Mouse (Mus musculus): ENCODE results near the gene Car10. TPM values are rescaled to one million over a fixed set of nuclear protein-coding genes. Genes with fewer than 3 reads are reported as not detected.

Car10 gene
- not detected in 2 replicates for polyA plus RNA-seq (2012; ENCODE audit: insufficient read depth, insufficient read length, missing spikeins)

DNA sequence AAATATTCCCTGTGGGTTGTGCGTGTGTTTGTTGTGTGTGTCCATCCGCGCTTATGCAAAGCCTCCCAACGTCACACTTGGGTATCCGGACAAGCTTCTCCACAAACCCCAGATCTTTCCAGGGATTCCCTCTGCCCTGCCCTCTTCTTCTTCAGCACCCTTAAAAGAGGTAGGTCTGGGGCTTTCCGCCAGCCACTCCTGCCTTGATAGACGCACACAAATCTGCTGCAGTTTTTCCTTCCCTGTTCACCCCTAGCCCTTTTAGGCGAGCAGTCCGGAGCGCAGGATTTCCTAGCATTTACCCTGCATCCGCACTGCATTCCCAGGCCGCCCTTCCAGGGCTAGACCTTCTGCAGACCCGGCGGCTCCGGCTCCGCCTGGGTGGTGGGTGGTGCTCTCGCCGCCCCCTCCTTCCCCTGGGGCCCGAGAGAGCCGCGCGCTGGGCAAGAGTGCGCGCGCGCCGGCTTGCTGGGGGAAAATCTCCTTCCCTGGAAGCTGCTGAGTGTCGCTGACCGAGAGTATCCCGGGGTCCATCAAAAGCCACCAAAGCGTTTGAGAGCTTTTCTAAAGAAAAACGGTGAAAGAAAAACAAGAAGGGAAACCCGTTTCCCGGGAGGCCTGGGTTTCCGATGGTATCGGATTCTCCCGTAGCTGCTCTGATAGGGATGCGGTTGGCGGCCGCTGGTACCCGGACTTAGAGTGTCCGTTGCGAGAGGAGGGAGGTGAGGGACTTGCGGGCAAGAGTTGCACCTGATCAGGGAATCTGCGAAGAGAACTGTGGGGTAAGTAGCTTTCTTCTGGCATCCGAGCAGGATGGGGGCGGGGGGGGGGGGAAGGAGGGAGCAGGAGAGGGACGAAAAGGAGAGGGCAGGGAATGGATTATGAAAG is at the start of gene Car10:
Car10 (plus strand) TSS at position 88 of the 888 bp plus-strand sequence.
- Histone ChIP-seq H3K4me1 (ENCODE audit: control insufficient read depth, insufficient read depth, low read length) (no peaks in the 10 kb centered on the region), H3K4me3 (ENCODE audit: insufficient read depth, low read length) (no peak within 1 kb of the TSS), H3K27ac (ENCODE audit: insufficient read depth, low read depth, low read length) (no peak within 1 kb of the TSS)
- TF ChIP-seq CTCF (IDR thresholded peaks at IDR 0.05; ENCODE audit: low read depth, low read length) (no peak), POLR2A (IDR thresholded peaks at IDR 0.05; ENCODE audit: borderline replicate concordance, low read depth, low read length) (no peak)

DNA sequence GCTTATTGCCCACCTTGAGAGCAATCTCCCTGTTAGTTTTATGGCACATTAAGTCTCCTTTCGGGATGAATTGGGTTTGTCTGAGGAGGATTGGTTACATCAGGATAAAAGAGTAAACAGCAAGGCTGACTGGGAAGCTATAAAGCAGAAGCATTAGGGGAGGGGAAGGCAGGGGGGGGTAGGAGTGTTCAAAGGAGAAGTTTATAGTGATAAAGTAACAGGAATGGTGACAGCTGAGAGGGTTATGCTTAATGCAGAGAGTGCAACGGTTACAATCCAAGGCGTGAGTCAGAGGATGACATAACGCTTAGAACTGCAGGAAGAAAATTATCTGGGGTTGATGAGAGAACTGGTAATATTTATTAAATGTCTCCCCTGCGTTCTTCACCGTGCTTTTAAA is 32.8 kb upstream of the Car10 start:
- H3K27ac ChIP-seq (ENCODE audit: insufficient read depth, low read depth, low read length): no peak overlapping the region
- H3K4me1 ChIP-seq (ENCODE audit: control insufficient read depth, insufficient read depth, low read length): no peaks in the 10 kb centered on the region
- TF ChIP-seq POLR2A (IDR thresholded peaks at IDR 0.05; ENCODE audit: borderline replicate concordance, low read depth, low read length) (no peak), CTCF (IDR thresholded peaks at IDR 0.05; ENCODE audit: low read depth, low read length) (no peak)
- no peak overlapping the region for H3K4me3 ChIP-seq (ENCODE audit: insufficient read depth, low read length)

DNA sequence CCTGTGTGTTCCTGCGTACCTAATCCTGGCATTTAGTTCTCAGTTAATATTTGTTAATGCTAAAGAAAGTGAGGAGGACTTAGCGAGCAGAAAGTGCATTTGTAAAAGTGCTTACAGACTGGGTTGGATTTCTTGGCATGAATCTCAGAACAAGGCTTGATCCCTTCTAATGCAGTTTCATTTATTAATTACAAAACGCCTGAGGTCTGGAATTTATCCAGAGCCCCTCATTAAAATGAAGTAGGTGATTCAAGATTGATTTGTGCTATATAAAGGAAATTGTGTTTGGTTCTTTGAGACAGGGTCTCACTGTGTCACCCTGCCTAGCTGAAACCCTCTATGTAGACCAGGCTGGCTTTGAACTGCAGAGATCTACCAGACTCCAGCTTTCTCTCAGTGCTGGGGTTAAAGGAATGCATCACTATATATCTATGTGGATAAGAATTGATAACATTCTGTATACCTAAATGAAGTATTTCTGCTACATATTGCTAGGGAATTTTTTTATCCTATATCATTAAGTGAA is 32.1 kb upstream of the Car10 start:
- TF ChIP-seq POLR2A (IDR thresholded peaks at IDR 0.05; ENCODE audit: borderline replicate concordance, low read depth, low read length): no peak
- TF ChIP-seq CTCF (IDR thresholded peaks at IDR 0.05; ENCODE audit: low read depth, low read length): no peak
- Histone ChIP-seq H3K4me1 (ENCODE audit: control insufficient read depth, insufficient read depth, low read length) (no peaks in the 10 kb centered on the region), H3K27ac (ENCODE audit: insufficient read depth, low read depth, low read length) (no peak overlapping the region), H3K4me3 (ENCODE audit: insufficient read depth, low read length) (no peak overlapping the region)

DNA sequence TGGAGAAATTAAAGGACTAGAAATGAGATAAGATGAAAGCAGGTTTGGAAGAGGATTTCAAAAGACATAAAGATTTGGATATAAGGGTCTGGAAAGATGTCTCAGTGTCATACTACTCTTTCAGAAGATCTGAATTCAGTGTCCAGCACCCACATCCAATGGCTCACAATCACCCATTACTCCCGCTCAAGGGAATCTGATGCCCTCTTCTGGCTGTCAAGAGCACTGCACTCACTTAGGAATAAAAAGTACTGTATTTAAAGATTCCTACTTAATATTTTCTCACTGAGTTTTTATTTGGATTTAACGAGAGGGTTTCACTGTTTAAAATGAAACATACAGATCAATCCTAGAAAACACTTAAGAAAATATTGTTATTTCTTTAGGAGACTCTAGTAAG is 2.2 kb upstream of the Car10 start:
- Histone ChIP-seq H3K4me1 (ENCODE audit: control insufficient read depth, insufficient read depth, low read length) (no peaks in the 10 kb centered on the region), H3K27ac (ENCODE audit: insufficient read depth, low read depth, low read length) (no peak overlapping the region), H3K4me3 (ENCODE audit: insufficient read depth, low read length) (no peak overlapping the region)
- TF ChIP-seq POLR2A (IDR thresholded peaks at IDR 0.05; ENCODE audit: borderline replicate concordance, low read depth, low read length) (no peak), CTCF (IDR thresholded peaks at IDR 0.05; ENCODE audit: low read depth, low read length) (no peak)

DNA sequence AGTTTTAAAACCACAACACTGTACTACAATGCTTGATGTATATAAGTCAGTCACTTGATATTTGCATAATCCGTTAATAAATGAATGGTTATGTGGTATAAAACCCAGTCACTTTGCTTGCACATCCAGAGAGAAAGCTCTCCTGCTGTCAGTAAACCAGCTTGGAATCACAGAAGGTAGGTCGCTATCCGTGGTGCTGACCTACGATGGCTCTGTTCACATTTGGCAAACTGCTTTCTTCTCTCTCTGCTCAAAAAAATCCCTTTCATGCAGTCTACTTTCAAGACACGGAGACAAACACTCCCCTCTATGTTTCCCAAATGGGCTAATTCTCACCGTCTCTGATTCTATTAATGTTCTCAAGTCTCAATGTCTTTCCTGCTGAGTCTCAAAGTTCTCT is 827 bp upstream of the Car10 start:
- no peak for TF ChIP-seq CTCF (IDR thresholded peaks at IDR 0.05; ENCODE audit: low read depth, low read length)
- TF ChIP-seq POLR2A (IDR thresholded peaks at IDR 0.05; ENCODE audit: borderline replicate concordance, low read depth, low read length): no peak
- Histone ChIP-seq H3K27ac (ENCODE audit: insufficient read depth, low read depth, low read length) (no peak overlapping the region), H3K4me3 (ENCODE audit: insufficient read depth, low read length) (no peak overlapping the region), H3K4me1 (ENCODE audit: control insufficient read depth, insufficient read depth, low read length) (no peaks in the 10 kb centered on the region)

DNA sequence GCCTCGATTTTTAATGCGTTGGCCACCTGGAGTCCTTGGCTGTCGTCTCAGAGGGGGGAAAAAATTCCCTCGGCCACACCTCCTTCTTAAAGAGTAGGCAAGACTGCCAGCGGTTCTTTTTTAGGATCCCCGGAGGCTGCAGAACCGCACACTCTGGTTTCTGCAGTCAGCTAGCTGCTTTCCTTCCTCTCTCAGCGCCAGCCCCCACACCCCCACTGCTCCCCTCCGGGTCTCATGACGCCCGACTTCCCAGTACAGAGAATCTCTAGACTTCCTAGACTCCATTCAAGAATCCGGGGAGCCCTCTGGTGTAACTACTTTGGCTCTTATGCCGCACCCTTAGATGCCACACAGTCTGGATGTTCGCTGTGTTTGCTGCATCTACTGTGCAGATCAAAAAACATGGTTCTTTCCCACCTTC is 387 bp upstream of the Car10 start:
- Histone ChIP-seq H3K4me3 (ENCODE audit: insufficient read depth, low read length) (no peak overlapping the region), H3K4me1 (ENCODE audit: control insufficient read depth, insufficient read depth, low read length) (no peaks in the 10 kb centered on the region), H3K27ac (ENCODE audit: insufficient read depth, low read depth, low read length) (no peak overlapping the region)
- no peak for TF ChIP-seq POLR2A (IDR thresholded peaks at IDR 0.05; ENCODE audit: borderline replicate concordance, low read depth, low read length)
- no peak for TF ChIP-seq CTCF (IDR thresholded peaks at IDR 0.05; ENCODE audit: low read depth, low read length)

DNA sequence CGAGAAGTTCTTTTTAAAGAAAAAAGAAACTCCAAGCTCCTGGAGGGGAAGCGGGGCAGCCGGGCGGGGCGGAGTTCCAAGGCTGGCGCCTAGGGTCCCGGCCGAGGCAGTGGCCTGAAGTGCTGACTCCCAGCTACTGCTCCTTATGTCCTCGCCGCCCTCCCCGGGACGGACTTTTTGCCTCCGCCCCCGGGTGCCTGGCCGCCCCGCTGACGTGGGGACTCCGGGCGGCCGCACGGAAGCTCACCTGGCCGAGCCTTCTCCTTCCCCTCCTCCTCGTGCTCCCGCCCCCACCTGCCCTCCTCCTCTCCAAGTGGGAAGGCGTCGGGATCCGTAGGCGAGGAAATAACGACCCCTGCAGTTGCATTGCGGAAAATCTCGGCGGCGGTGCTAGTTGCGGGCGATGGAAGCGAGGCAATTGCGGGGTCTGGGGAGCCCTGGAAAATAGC is 1.1 kb downstream of the Car10 start:
- H3K4me3 ChIP-seq (ENCODE audit: insufficient read depth, low read length): no peak overlapping the region
- no peaks in the 10 kb centered on the region for H3K4me1 ChIP-seq (ENCODE audit: control insufficient read depth, insufficient read depth, low read length)
- no peak for TF ChIP-seq POLR2A (IDR thresholded peaks at IDR 0.05; ENCODE audit: borderline replicate concordance, low read depth, low read length)
- no peak for TF ChIP-seq CTCF (IDR thresholded peaks at IDR 0.05; ENCODE audit: low read depth, low read length)
- H3K27ac ChIP-seq (ENCODE audit: insufficient read depth, low read depth, low read length): no peak overlapping the region

DNA sequence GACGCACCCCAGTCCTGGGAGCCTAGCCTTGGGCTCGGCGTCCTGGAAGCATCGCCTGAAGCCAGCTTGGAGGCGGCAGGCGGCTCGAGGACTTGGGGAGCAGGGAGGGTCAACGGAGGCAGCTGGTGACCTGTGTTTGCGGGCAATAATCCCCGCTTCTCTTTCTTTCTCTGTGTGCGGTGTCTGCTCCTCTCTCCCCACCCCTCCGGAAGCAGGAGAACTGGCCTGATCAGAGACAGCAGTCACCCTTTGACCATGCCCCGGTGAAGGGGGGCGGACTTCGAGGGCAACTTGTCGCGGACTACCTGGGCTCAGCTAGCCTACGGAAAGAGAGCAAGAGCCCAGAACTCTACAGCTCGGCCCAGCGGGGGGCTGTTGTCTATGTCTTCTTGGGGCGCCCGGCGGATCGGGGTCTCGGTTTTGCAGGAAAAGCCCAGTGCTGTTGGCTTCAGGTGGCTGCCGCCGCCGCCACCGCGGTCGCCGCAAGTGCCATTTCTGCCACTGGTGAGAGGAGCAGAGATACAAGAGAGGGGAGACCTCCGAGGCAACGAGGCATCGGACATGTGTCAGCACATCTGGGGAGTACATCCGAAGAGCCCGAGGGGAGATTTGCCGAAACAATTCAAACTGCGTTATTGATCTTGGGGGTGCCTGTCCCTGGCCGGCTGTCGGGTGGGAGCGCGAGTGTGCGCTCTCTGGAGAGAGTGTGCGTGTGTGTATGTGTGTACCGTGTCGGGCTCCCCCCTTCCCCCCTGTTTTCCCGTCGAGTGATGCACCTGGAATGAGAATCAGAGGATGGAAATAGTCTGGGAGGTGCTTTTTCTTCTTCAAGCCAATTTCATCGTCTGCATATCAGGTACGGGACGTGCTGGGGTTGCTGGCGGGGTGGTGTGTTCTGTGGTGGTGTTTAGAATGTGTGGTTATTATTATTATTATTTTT is 1.9 kb downstream of the Car10 start:
- TF ChIP-seq POLR2A (IDR thresholded peaks at IDR 0.05; ENCODE audit: borderline replicate concordance, low read depth, low read length): no peak
- no peak for TF ChIP-seq CTCF (IDR thresholded peaks at IDR 0.05; ENCODE audit: low read depth, low read length)

DNA sequence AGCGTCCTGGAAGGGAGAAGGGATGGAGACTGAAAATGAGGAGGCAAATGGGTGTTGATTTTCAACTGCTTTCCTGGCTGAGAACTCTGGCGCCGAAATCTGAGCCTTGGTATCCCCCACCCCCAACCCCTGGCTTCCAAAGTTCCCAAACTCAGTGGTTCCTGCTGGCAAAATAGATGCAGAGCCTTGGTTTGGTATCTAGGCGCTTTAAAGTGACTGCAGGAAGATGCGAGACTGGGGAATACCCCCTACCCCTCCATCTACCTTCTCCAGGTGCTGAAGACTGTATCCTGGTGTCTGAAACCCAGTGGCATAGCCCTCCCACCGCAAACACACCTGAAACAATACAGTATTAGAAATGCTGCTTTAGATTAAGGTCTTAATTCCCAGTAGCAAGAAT is 2.8 kb downstream of the Car10 start:
- Histone ChIP-seq H3K4me3 (ENCODE audit: insufficient read depth, low read length) (no peak overlapping the region), H3K4me1 (ENCODE audit: control insufficient read depth, insufficient read depth, low read length) (no peaks in the 10 kb centered on the region), H3K27ac (ENCODE audit: insufficient read depth, low read depth, low read length) (no peak overlapping the region)
- TF ChIP-seq CTCF (IDR thresholded peaks at IDR 0.05; ENCODE audit: low read depth, low read length) (no peak), POLR2A (IDR thresholded peaks at IDR 0.05; ENCODE audit: borderline replicate concordance, low read depth, low read length) (no peak)

More for the DNA sequence above, 1.9 kb downstream of the Car10 start:
- no peak overlapping the region for H3K27ac ChIP-seq (ENCODE audit: insufficient read depth, low read depth, low read length)
- H3K4me3 ChIP-seq (ENCODE audit: insufficient read depth, low read length): no peak overlapping the region
- H3K4me1 ChIP-seq (ENCODE audit: control insufficient read depth, insufficient read depth, low read length): no peaks in the 10 kb centered on the region

Data from bone marrow macrophage, adult 2 months (primary cell).